Mouse (Mus musculus) c-Kit-positive CD71-positive TER-119-negative erythroid progenitor cells, embryonic 14.5 days (primary cell): ENCODE measurements around the gene Leng1.
"Not testable (repeated sequence)": the region's sequence is repeated elsewhere in the genome, so short reads cannot be mapped to it uniquely, and the experiment has no call there.

ENCODE experiments used
- DNase-seq: peaks from one replicate; pipeline ENCODE4 v3.0.0-alpha.2; 2013; ENCODE audit warnings: low read depth

Leng1 gene

DNA sequence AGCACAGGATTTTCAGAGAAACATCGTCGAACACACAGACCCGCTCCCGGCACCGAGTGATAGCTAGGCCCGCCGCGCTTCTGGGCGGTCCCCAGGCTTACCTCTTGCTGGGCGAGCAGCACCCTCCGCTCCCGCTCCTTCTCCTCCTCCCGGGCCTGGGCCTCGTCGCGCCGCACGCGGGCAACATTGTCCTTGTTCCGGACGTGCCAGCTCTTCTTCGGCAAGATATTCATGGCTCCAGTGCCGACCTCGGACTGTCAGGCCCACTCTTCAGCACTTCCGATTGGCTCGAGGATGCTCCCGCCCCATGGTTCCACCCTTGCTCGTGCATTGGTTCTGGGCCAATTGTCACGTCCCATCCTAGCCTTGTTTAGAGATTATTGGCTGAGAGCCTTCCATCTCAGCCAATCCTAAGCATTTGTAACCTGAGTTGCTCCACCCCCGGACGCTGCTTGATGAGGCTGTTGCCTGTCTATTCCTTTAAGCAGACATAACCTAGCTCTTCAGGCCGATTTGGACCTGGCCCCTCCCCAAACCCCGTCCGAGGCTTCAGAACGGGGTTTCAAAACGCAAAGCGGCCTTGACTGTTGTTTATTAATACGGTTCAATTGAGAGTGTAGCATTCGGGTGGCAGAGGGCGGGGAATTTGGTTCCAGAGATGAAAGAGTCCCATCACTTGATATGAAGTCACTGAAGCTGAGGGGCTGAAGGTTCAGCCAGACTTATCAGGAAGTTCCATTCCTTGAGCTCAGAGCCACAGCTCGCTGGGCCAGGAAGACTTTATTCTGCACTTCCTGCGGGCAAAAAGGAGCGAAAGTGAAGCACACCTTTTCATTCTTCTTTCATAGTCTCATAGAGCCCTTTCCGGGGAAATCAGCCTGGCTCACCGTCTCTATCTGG lies at the start of gene Leng1:
Gene Leng1 (minus strand): TSS at position 626 of the 900 bp plus-strand sequence.
- peak; percentile 96 for DNase-seq

DNA sequence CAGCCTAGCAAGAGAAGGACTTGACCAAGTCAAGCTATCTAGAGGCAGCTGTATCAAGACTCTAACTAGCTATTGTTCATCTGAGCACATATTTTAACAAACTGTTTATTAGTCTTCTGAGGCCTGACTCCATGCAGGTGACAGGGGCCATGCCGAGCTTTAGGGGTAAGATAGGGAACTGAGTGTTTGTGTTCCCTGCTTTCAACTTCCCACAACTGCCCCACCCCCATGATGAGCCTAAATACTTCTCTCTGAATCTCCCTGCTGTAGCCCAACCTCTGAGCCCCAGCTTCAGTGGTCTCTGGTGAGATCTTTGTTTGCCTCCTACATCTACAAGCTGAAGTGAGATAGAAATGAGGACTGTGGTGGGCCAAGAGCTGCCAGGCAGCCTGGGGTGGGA lies 49.6 kb upstream of the Leng1 start:
- no peak for DNase-seq

DNA sequence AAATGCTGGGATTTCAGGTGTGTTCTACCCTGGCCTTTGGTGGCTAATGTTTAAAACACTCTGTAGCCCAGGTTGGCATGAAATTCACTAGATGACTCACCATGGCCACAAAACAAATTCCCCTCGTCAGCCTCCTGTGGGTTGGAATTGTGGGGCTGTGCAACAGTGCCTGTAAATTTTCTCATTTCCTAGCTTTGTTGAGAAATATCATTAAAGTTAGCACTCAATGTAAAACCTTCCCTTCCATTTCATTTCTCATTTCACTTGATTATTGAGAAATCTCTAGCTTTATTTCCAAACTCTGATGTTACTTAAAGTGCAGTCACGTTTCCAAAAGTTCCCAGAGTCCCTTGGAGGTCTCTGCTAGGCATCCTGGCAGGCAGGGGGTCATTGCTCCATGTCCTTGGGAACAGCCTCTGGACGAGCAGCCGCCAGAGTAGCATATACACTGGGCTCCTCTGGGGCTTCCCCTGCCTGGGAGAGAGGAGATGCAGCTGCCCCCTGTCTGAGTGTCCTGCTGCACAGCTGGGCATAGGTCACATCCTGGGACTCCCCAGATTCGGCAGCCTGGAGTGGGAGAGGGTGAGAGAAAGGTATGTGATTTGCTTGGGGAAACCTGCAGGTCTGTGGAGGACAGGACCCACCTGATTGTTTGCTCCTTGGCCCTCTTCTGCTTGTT lies 46.8 kb upstream of the Leng1 start:
- no peak for DNase-seq

DNA sequence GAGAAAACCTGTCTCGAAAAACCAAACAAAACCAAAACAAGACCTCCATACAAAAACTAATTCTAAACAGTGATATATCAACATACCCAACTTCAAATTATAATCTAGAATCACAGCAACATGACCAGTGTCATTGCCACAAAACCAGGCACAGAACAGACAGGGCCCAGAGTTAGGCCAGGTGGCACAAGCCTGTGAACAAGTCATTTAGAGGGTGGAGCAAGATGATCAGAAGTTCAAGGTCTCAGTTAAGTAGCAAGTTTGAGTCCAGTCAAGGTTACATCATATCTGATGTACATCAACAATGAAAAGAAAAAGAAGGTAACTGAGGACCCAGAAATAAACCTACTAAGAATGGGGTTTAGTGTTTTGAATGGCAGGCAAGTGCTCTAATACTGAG lies 43.4 kb upstream of the Leng1 start:
- DNase-seq: no peak

DNA sequence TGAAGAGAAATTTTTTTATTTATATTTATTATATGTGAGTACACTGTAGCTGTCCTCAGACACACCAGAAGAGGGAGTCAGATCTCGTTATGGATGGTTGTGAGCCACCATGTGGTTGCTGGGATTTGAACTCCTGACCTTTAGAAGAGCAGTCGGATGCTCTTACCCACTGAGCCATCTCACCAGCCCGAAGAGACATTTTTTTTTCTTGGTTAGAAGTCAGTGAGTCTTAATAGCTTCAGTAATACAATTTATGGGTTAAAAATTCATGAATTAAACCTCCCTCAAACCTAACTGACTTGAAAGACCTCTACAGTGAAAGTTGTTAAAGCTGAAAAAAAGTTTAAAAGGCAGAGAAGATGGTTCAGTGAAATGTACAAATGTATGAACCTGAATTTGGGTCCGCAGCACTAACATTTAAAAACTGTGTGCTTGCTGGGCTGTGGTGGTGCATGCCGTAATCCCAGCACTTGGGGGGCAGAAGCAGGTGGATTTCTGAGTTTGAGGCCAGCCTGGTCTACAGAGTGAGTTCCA lies 42.9 kb upstream of the Leng1 start:
- DNase-seq: not testable (repeated sequence)

DNA sequence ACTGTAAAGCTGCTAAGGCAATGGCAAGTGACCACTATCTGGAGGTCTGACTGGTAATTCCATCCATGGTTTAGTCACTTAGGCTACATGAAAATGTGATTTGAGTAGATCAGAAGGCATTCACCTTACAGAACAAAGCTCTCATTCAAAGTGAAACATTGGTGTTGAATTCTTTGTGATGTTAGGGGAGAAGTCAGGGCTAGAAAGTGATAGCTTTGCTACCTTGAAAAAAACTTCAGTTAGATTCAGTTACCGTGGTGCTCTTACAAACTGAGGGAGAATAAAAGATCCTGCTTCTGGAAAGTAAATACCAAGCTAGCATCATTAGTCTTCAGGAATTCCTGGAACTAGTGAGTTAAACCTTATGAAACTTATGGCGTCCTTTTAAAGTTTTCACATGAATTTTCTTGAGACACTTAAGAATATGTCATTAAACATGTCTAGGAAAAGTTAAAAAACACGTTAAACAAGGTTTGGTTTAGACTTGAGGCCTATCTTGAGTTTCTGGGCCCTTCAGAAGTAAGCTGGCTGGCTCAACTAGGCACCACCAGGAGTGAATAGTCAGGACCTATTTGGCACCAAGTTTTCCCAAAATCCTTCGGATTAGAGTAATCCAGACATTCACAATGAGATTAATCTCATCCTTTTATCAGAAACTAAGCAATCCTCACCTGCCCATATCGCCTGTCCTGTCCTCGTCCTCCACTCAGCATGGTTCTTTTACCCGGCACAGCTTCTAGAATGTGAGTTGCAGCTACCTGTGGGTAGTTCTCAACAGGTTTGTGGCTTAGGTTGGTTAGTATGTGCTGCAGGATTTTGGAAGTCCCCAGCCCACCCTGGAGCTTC lies 42.2 kb upstream of the Leng1 start:
- DNase-seq: no peak

DNA sequence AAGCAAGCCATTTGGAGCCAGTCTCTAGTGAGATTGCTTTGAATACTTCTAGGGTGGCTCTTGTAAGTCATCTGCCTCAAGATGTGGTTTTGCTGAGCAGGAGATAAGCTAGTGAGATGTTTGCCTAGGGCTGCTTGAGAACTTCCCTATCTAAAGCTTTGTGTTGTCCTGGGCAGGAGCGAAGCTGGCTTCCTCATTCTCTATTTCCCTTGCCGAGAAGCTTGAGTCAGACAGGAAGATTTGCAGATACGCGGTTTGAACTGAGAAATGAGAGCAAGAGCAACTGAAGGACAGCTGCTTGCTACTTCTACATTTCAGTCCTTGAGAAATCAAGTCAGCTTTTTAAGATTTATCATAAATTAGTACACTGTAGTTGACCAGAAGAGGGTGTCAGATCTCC lies 41.4 kb upstream of the Leng1 start:
- no peak for DNase-seq

DNA sequence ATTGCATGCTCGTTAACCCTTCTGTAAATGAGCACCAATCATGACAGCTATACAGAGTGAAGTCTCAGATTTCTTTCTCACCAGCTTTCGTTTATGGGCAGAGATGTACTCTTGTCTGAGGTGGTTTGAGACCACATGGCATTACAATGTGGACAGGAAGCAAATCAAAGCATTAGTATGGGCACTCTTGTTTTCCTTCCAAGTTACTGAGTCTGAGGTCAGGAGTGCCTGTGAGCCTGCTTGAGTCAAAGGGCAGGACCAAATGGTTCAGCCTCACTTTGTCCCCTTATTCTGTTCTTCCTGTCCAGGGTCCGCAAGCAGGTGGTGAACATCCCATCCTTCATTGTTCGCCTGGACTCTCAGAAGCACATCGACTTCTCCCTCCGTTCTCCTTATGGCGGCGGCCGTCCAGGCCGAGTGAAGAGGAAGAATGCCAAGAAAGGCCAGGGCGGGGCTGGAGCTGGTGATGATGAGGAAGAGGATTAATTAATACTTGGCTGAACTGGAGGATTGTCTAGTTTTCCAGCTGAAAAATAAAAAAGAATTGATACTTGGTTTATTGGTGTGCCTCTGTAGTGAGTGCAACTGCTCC lies 40.8 kb upstream of the Leng1 start:
- no peak for DNase-seq

DNA sequence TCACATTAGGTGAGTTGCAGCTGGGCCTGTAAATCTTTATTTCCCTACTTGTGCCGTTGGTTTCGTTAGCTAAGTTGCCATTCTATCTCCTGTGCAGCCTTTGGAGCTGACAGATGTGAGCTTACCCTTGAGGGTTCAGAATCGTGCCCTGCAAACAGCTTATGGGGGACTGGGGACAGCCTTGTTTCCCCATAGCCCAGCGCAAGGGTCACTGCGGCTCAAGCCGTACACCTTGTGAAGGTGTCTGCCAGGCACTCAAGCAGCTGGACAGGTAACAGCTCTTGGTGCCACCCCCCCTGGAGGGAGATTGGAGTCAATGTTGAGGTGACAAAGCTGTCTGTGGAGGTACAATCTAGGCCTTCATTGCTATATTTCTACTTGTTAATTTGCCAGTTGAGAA lies 40.3 kb upstream of the Leng1 start:
- no peak for DNase-seq

DNA sequence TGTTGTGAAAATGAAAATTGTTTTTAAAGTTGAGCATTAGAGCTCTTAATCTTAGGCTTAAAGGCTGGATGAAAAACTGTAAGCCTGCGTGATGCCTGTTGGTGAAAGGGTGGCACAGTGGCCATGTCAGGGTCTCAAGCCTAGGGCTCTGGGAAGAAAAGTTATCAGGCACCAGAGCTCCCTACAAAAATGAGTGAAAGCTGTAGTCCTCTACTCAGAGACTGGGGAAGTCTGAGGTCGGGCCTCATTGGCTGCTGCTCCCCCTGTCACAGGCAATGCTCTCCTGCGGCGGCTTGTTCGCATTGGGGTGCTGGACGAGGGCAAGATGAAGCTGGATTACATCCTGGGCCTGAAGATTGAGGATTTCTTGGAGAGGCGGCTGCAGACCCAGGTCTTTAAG lies 39.8 kb upstream of the Leng1 start:
- not testable (repeated sequence) for DNase-seq

DNA sequence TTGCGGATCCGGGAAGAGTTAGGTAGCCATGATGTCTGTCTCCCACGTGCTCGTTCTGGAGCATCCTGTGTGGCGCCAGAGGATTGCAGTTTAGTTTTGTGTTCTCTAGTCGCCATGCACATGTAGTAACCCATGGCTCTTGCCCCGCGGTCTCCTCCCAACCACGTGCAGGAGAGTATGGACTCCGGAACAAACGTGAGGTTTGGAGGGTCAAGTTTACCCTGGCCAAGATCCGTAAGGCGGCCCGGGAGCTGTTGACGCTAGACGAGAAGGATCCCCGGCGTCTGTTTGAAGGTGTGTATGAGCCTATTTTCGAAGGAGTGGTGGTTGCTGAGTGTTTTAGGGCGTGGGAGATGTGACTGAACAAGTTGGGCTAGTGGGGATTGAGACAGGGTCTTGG lies 38.8 kb upstream of the Leng1 start:
- DNase-seq: no peak

DNA sequence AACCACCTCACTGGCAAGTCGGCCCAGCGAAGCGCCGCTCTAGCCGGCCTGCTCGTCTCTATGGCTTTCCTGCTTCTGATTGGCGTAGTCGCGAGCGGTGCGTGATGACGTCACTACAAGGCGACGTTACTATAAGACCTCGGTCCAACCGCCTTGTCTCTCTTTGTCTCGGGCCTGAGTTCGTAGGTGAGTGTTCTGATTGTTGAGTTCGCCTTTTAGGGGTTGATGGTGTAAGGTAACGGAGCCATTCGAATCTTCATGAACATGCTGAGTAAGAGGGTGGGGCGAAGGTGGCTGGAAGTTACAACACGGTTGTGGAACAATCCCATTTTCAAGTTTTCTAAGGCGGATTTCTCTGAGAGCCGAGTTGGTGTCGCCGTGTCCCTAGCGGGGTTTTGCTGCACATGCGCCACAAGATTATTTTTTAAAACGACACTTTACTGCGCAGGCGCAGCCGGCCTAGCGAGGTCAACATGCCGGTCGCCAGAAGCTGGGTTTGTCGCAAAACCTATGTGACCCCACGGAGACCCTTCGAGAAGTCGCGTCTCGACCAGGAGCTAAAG lies 38.3 kb upstream of the Leng1 start, which contains the start of gene Rps9:
Gene Rps9 (plus strand): TSS at position 115 of the 563 bp plus-strand sequence.
- peak; percentile 91 for DNase-seq

DNA sequence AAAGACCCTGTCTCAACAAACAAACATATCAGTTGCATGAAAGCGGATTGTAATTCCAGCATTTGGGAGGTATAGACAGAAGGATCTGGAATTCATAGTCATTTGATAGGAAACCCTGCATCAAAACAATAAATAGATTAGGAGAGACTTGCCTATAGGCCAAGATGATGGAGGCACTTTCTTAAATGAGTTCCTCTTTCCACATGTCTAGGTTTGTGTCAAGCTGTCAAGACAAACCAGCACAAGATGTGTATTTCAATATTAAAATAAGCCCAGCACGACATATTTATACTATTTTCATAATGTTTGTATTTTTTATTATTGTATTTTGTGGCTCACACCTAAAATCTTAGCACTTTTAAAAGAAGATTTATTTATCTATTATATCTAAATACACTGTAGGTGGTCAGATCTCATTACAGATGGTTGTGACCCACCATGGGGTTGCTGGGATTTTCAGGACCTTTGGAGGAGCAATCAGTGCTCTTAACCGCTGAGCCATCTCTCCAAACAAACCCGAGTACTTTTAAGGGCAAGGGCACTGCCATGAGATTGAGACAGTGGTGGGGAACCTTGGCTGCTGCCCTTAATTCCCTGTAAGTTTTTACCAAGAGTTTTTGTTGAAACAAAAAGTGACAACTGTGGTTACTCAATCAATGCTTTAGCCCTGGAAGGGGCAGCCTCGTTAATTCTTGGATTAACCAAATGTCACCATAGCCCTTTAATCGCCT lies 37.7 kb upstream of the Leng1 start:
- DNase-seq: no peak

DNA sequence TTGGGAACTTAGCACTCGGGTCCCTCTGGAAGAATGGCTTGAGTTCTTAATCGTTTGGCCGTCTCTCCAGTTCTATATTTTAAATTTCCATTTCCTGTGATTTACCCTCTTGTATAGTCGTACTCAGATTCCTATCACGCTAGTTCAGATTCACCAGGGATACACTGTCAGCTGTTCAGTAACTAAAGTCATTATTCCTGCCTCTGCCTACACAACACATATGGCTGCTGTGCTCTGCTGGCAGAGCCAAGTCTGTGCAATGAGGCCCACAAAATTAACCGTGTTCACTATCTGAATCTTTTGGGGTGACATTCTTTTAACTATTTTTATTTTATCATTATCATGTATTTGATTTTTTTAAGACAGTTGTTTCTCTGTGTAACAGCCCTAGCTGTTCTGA lies 32.8 kb upstream of the Leng1 start:
- no peak for DNase-seq

DNA sequence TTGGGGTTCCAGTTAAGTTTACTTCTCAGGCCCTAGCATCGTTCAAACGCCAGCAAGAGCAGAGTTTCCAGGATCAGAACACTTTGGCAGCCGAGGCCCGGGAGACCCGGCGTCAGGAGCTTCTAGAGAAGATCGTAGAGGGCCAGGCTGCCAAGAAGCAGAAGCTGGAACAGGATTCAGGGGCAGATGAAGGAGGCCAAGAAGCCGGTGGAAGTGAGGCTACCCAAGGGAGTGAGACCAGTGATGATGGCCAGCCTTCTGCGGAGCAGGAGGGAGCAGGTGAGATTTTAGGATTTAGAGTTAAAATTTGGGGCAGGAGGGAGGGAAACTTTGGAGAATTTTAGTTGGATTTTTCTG lies 29.3 kb upstream of the Leng1 start:
- not testable (repeated sequence) for DNase-seq

DNA sequence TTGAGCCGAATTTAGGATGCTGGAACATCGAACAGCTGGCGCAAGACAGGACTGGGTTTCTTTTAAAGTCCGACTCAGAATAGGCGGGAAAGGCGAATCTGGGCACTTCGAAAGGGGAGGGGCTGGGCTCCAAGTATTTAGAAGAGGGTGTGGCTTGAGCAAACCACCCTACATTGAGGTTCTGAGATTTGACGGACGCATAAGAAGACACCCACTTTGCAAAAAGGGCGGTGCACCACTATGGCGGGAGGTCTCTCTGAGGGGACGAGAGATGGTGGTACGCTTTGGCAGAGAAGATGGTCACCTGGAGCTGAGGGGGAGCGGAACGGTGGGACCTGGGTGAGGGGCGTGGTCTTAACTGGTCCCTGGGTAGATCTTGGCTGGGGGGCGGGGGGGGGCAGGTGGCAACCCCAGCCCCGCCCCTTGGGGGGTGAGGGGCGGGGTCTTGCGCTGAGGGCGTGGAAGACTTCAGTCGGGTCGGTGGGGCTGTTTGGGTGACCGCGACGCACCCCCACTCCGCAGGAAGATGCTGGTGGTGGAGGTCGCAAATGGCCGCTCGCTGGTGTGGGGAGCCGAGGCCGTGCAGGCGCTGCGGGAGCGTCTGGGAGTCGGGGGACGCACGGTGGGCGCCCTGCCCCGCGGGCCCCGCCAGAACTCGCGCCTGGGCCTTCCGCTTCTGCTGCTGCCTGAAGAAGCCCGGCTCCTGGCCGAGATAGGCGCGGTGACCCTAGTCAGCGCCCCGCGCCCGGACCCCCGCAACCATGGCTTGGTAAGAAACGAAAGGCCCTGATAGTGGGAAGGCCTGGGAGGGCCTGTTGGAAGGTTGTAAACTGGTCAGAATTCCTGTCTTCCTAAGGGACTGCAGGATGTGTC lies 28.7 kb upstream of the Leng1 start:
- DNase-seq: peak; percentile 68

DNA sequence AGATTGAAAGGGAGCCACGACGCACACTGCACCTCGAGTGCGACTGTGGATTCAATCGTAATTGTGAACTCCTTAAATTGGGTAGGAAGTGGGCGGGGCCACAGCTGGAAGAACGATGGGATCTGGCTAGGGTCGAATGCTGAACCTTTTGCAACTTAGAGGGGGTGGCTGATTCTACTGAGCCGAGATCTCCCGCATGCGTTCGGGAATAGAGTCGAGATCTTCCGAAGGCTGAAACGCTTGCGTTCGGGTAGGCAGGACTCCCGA lies 28.1 kb upstream of the Leng1 start:
- DNase-seq: no peak

DNA sequence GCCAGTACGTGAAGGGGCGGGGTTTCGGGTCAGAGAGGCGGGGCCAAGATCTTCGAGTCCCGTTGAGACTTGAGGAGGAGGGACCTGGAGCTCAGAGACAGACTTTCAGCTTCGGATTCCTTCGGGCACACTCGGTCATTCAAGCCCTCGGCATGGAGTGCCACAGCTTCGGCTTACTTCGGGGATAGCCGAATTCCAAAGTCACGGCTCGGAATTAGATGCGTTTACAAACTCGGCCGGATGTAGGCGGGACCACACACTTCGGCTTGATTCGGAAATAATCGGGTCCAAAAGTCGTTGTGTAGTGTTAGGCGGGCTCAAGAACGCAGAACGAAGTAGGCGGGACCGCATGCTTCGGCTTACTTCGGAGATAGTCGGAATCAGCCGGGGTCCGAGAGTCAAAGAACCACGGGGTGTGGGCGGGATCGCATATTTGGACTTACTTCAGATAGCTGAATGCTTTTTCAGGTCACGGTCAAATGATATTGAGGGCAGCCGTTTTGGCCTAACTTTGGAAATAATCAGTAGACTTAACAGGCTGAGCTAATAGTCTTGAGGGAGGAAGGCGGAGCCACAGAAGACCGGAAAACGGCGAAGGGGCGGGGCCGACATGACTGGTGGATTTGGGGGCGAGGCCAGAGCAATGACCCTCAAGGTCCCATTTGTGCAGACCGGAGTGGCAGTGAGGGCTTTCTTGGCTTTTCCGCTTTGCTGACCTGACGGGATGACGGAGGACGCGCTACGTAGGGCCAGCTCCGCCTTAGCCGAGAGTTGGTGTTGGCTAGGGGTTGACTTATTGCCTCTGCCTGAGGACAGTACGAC lies 27.6 kb upstream of the Leng1 start, which contains the start of gene Mboat7:
Gene Mboat7 (minus strand): TSS at position 537 of the 822 bp plus-strand sequence.
- peak; percentile 97 for DNase-seq

DNA sequence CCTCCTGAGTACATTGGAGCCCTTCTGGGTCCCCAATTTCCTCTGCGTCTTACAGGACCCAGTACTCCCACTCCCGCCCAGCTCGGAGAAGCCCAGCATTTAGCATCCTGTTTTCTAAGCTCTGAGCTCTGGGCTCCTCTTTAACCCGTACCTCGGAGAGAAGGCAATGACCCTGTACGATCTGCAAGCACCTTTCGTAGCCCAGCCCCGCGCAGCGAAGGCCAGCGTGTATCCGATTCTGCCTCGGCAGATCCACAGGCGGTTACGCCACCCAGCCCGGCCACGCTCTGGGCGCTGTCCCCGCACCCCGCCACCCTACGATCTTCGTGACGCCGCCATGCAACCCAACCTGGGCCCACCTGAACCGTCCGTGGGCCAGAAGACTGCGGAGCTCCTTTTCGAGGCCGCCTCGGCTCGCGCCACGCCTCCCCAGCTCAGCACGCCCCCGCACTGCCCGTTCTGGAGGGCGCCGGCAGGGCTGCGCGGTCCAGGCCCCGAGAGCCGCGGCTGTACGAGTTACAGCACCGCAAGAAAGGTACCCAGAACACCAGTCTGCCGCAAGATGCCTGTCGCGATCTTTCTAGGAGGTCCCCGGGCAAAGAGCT lies 26.8 kb upstream of the Leng1 start, which contains the start of gene Tsen34:
Gene Tsen34 (plus strand): TSS at position 482 of the 605 bp plus-strand sequence.
- no peak for DNase-seq
